Mouse (Mus musculus) 416B (cell line): Measurements from ENCODE around the gene Ifitm7.
"Not testable (repeated sequence)": the region's sequence is repeated elsewhere in the genome, so short reads cannot be mapped to it uniquely, and the experiment has no call there.

Experiments
- DNase-seq: peaks from one replicate; pipeline ENCODE4 v3.0.0; 2011; ENCODE audit warnings: low read depth

Ifitm7 gene

DNA sequence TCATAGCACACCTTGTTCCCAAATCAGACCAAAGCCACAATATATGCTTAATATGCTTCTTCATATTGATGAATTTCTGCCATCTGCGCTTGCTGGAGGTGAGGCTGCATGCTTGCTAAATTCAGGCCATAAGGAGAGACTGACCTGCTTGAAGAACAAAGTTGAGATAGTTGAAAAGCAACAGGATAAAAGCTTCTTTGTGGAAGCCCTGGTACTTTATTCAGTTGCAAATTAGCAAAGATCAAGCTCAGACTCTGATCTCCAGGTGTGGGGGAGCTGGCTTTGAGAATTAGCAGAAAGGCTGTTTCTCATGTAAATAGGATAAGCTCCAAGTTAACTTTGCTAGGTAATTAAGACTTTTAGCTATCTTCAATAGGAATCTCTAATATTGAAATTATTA, 9.7 kb downstream of the Ifitm7 start:
- not testable (repeated sequence) for DNase-seq

DNA sequence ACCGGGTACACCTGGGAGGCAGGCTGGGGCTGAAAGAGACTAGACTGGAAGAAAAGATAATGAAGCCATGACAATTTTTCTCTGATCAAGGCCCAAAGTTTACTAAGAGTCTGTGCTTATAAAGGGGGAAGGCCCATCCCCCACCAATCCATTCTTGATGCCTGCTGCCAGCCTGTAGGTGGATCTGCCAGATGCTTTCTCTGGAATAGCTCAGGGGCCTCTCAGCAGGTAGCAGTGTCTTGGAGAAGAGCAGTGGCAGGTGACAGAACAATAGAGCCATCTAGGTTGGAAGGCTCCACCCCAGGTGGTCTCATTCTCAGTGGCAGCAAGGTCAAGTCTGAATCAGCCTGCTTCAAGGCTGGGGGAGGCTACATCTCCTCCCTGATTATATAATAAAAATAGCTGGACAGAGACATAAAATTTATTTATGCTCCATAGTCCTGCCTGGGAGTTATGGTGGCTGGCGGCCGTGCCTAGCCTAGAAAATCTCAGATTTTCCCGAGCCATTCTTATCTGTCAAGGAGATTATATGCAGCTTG, 10.3 kb downstream of the Ifitm7 start:
- not testable (repeated sequence) for DNase-seq

- no peak for DNase-seq
Measured at GRCm38 (mm10) chr16:13972051-13972450, 14.6 kb downstream of the Ifitm7 start.

DNA sequence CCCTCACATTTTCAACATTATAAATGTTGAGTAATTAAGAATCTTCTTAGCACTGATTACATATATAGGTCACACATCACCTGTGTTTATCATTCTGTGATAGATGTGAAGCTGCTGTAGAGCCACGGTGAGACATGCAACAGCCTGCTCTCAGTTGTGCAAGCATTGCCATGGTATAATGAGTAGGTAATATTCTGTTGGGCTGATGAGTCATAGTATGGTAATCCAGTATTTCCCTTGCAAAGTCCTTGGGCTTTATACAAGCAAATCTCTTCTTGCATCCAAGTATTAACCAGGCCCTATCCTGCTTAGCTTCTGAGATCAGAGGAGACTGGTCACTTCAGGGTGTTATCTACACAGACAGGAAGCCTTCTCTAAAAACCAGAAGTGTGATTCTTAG, 17.6 kb downstream of the Ifitm7 start:
- peak; percentile 72 for DNase-seq

DNA sequence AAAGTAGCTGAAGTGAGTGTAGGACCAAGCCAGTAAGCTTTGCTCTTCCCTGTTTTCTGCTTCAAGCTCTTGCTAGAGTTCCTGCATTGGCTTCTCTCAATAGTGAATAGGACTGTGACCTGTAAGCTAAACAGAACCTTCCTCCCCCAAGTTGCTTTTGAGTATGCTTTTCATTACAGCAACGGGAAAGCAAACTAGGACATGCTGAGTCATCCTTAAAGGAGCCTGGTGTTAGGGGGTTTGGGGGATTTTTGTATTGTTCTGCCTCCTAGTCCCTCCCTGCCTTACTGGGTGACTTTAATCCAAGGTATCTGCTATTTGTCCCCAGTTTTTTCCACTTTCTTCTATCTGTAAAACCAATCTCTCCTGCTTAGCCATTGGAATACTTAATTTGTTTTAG, 24.6 kb downstream of the Ifitm7 start:
- DNase-seq = peak; percentile 7

DNA sequence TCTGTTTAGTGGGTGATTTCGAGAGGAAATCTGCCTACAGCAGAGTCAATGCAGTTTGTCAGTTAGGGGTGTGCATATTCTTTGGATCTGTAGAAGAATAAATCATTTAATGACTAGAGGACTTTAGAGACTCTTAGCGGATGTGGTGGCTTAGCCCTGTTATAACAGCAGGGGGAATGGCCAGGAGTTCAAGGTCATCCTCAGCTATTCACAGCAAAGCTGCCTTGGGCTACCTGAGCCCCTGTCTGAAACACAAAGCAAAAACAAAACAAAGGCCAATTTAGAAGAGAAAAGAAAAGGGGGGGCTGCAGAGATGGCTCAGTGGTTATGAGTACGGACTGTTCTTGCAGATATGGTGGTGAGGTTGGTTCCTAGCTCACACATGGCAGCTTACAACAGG, 35.4 kb downstream of the Ifitm7 start:
- DNase-seq = peak; percentile 5

- DNase-seq = no peak
Measured at GRCm38 (mm10) chr16:13946306-13946705, 40.4 kb downstream of the Ifitm7 start.

- no peak for DNase-seq
Measured at GRCm38 (mm10) chr16:13945153-13945552, 41.5 kb downstream of the Ifitm7 start.

DNA sequence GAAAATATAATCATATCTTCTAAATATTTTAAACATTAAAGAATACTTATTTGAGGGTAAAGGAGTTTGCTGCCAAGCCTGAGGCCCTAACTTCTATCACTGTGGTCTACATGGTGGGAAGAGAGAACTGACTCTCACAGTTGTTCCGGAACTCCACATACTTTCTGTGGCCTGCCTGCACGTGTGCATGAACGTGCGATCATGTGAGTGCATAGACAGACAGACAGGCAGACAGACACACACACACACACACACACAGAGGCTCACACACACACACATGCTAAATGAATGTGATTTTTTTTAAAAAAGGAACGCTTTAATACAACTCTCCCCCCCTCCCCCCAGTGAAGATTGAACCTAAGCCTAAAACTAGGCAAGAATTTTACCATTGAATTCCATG, 41.9 kb downstream of the Ifitm7 start:
- no peak for DNase-seq

- DNase-seq = peak; percentile 14
Measured at GRCm38 (mm10) chr16:13944178-13944577, 42.5 kb downstream of the Ifitm7 start.

DNA sequence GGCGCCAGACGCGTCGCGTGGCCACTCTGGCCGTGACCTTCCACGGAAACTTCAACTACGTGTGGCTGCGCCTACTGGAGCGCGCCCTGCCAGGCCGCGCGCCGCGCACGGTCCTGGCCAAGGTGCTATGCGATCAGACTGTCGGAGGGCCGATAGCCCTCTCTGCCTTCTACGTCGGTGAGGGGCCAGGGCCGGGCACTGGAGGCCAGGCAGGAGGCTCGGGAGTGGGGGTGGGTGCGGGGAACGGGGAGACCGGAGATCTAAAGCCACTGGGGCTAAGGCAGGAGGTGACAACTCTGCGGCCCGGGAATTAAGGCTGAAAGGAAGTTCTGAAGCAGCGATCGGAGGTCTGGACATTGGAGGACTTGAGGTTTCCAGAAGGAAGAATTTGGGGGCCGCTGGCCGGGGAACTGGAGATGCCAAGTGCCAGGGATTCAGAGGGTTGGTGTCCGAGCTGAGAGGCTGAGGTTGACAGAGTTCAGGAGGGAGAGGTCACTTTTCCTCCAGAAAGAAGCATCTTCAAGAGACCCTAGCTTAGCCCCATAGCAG, 45.8 kb downstream of the Ifitm7 start:
- no peak for DNase-seq

- no peak for DNase-seq
Measured at GRCm38 (mm10) chr16:13940139-13940846, 46.4 kb downstream of the Ifitm7 start.
